Mouse (Mus musculus) large intestine, adult 2 months (tissue): Measurements from ENCODE around the gene Epn3. TPM values are rescaled to one million over a fixed set of nuclear protein-coding genes. Genes with fewer than 3 reads are reported as not detected.

Experiments
- DNase-seq: peaks from one replicate; pipeline ENCODE4 v3.0.0-alpha.2; 2012; ENCODE audit warnings: low read depth, low spot score
- WGBS: fragments of 180-500 bp; shearing (Covaris S2); methylation state at CpG from one replicate; pipeline ENCODE4 v1.1.7; 2018; 5-methylcytosine and 5-hydroxymethylcytosine counted together
- polyA plus RNA-seq: library from polyadenylated mRNA; depleted of rRNA; stranded (reverse); fragments of >200 nt; gene quantifications from 2 replicates; pipeline ENCODE4 v1.2.3, GENCODE M21; 2012; rRNA removed

Gene Epn3
- polyA plus RNA-seq, 1 experiment, result 2.4 TPM

- 51% methylated on average over 5 of the region's 5 CpGs for WGBS
- DNase-seq, result no peak
Measured at GRCm38 (mm10) chr11:94444829-94445228, 54.9 kb downstream of the Epn3 start.

GRCm38 (mm10) chr11:94441752-94442151 lies 58.0 kb downstream of the Epn3 start:
- 79% methylated on average over 9 of the region's 9 CpGs for WGBS
- DNase-seq, result no peak

GRCm38 (mm10) chr11:94441122-94441521 lies 58.7 kb downstream of the Epn3 start:
- DNase-seq, result no peak
- WGBS, result 60% methylated on average over 7 of the region's 7 CpGs

- WGBS, result 91% methylated on average over 6 of the region's 6 CpGs
- no peak for DNase-seq
Measured at GRCm38 (mm10) chr11:94440421-94440820, 59.4 kb downstream of the Epn3 start.

Other genes starting within 250 kb of the Epn3 start
- 13.1 and 20.3 TPM in 2 replicates for gene Gm21885, start 218.1 kb downstream of the Epn3 start, polyA plus RNA-seq
- 6.1 and 9.2 TPM in 2 replicates for gene Luc7l3, start 178.0 kb downstream of the Epn3 start, polyA plus RNA-seq
- 49.1 and 62.2 TPM in 2 replicates for gene Ankrd40, start 172.0 kb downstream of the Epn3 start, polyA plus RNA-seq
- 48.1 and 67.9 TPM in 2 replicates for gene Abcc3, start 107.0 kb downstream of the Epn3 start, polyA plus RNA-seq
- 8.8 and 10.1 TPM in 2 replicates for gene Cacna1g, start 25.8 kb downstream of the Epn3 start, polyA plus RNA-seq
- gene Spata20, start 13.8 kb downstream of the Epn3 start, polyA plus RNA-seq, result 0.05 TPM in 1 of 2 replicates, not detected in the other
- 0.84 and 1.2 TPM in 2 replicates for gene Mycbpap, start 21.8 kb upstream of the Epn3 start, polyA plus RNA-seq
- 2.5 and 6.2 TPM in 2 replicates for gene Rsad1, start 49.3 kb upstream of the Epn3 start, polyA plus RNA-seq
- gene Chad, start 65.1 kb upstream of the Epn3 start, polyA plus RNA-seq, result 0.63 and 1.1 TPM in 2 replicates
- 19.8 and 31.8 TPM in 2 replicates for gene Acsf2, start 101.9 kb upstream of the Epn3 start, polyA plus RNA-seq
- gene Lrrc59, start 129.8 kb upstream of the Epn3 start, polyA plus RNA-seq, result 165 and 204 TPM in 2 replicates
- gene Mrpl27, start 153.8 kb upstream of the Epn3 start, polyA plus RNA-seq, result 60.7 and 77.6 TPM in 2 replicates
- gene Eme1, start 154.0 kb upstream of the Epn3 start, polyA plus RNA-seq, result 5.9 and 7.3 TPM in 2 replicates
- gene Xylt2, start 177.5 kb upstream of the Epn3 start, polyA plus RNA-seq, result 14.7 and 17.7 TPM in 2 replicates
- not detected in 2 replicates for gene Gm11541, start 204.5 kb upstream of the Epn3 start, polyA plus RNA-seq
- gene Cdc34b, start 241.8 kb upstream of the Epn3 start, polyA plus RNA-seq, result not detected in 2 replicates